Mouse (Mus musculus): Measurements from ENCODE around the gene Stk16. TPM values are rescaled to one million over a fixed set of nuclear protein-coding genes. Genes with fewer than 3 reads are reported as not detected.

Stk16 gene
- polyA plus RNA-seq, 1 experiment: not detected

DNA sequence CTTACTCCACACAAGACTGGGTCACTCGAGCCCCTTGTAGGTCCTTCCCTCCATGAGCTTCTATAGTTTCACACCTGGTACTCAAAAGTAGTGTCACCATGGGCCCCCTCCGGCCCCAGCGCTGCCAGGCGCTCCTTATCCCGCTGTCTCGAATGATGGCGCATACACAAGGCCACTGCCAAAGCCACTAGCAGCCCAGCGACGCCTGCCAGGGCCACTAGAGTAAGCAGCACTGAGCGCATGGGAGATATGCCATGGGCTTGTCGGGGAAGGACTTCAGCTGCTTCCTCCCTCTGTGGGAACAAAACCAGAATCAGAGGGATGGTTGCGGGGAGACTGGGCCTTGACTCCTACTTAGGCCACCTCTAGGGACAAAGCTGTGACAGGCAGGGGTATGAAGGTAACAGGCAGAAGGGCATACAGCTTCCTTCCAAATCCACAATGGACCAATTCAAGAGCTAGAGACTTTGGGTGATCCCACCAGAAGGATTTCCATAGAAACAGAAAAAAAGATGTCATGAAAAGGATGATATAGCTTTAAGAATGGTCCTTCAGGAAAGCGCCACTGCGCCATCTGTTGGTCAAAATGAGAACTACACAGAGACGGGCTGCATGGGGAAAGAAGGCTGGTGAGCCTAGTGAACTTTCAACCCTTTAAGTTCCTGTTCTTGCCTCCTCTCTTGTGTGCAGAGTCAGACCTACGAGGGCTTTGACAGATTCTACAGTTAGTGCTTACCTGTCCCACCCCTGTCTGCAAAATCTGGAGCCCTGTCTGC, 43.4 kb downstream of the Stk16 start:
- Histone ChIP-seq H3K4me3 (ENCODE audit: insufficient read depth, low read depth, low read length) (no peak overlapping the region), H3K27ac (ENCODE audit: insufficient read depth, low read depth, low read length) (no peak overlapping the region), H3K4me1 (ENCODE audit: control insufficient read depth, insufficient read depth, low read length) (peaks cover 23% of the 10 kb centered on the region)
- TF ChIP-seq CTCF (IDR thresholded peaks at IDR 0.05; ENCODE audit: insufficient read depth, low read depth, low read length) (peak; percentile 36; the same call in 1 of the 2 replicates), POLR2A (IDR thresholded peaks at IDR 0.05; ENCODE audit: insufficient read depth, low read depth, low read length) (no peak)
- WGBS: 61% methylated on average over 16 of the region's 16 CpGs

DNA sequence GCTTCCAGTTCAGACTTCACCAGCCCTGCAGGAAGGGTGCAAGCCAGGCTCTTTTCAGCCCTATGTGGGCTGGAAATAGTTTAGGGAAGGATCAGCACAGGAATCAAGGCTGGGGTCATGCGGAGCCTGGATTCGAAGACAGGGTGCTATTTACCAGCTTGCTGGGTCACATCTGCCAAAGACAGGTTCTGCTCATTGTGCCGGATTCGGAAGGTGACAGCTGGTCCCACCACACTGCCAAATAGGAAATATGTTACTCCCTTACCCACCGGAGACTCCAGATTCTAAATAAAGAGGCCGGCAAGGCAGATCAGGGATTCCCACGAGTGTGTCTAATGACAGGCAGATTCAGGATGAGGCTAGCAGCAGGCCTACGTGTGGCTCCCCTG, 44.0 kb downstream of the Stk16 start:
- WGBS: 54% methylated on average over 8 of the region's 8 CpGs
- Histone ChIP-seq H3K4me1 (ENCODE audit: control insufficient read depth, insufficient read depth, low read length) (peaks cover 21% of the 10 kb centered on the region), H3K27ac (ENCODE audit: insufficient read depth, low read depth, low read length) (no peak overlapping the region), H3K4me3 (ENCODE audit: insufficient read depth, low read depth, low read length) (no peak overlapping the region)
- TF ChIP-seq POLR2A (IDR thresholded peaks at IDR 0.05; ENCODE audit: insufficient read depth, low read depth, low read length) (no peak), CTCF (IDR thresholded peaks at IDR 0.05; ENCODE audit: insufficient read depth, low read depth, low read length) (no peak)

DNA sequence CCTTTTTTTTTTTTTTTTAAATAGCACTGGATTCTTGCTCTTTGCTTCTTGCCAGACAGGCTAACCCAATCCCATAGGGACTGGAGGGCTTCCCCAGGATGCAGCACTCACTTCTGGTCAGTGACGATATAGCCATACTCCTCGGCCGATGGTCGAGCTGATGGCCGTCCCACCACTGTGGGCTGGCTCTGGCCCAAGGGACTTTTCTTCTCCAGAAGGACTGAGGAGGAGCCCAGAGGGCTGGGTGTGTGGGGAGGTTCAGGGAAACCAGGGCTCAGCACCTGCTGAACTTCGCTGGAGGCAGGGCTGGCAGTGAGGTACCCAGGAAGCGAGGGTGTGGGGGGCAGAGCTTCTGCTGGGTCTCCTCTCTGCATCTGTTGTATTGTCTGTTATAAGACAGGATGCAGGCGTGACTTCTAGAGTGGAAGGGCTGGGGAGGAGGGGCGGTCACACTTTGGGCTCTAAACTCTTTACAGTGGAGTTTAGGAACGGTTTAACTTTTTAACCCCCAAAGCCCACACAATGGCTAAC, 44.9 kb downstream of the Stk16 start:
- TF ChIP-seq CTCF (IDR thresholded peaks at IDR 0.05; ENCODE audit: insufficient read depth, low read depth, low read length): no peak
- TF ChIP-seq POLR2A (IDR thresholded peaks at IDR 0.05; ENCODE audit: insufficient read depth, low read depth, low read length): no peak
- H3K27ac ChIP-seq (ENCODE audit: insufficient read depth, low read depth, low read length): no peak overlapping the region
- WGBS: 69% methylated on average over 10 of the region's 10 CpGs
- H3K4me1 ChIP-seq (ENCODE audit: control insufficient read depth, insufficient read depth, low read length): peaks cover 21% of the 10 kb centered on the region
- no peak overlapping the region for H3K4me3 ChIP-seq (ENCODE audit: insufficient read depth, low read depth, low read length)

DNA sequence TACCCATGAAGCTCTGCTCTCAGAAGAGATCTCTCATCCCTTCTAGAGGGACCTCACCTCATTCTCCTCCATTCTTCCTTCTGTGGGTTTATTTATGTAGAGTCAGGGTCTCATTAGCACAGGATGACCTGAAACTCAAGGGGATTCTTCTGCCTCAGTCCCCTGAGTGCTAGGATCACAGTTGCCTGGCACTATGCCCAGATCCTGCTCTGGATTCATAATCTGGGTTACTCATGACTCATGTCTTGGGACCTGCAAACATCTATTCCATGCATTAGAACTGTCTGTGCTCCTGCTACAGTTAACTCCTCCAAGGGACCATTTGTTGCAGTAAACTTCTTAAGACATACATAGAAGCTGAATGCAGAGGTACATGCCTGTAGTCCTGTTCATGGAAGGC, 50.6 kb downstream of the Stk16 start:
- H3K4me3 ChIP-seq (ENCODE audit: insufficient read depth, low read depth, low read length): no peak overlapping the region
- TF ChIP-seq CTCF (IDR thresholded peaks at IDR 0.05; ENCODE audit: insufficient read depth, low read depth, low read length): no peak
- no peak for TF ChIP-seq POLR2A (IDR thresholded peaks at IDR 0.05; ENCODE audit: insufficient read depth, low read depth, low read length)
- H3K4me1 ChIP-seq (ENCODE audit: control insufficient read depth, insufficient read depth, low read length): peaks cover 4% of the 10 kb centered on the region
- no peak overlapping the region for H3K27ac ChIP-seq (ENCODE audit: insufficient read depth, low read depth, low read length)

DNA sequence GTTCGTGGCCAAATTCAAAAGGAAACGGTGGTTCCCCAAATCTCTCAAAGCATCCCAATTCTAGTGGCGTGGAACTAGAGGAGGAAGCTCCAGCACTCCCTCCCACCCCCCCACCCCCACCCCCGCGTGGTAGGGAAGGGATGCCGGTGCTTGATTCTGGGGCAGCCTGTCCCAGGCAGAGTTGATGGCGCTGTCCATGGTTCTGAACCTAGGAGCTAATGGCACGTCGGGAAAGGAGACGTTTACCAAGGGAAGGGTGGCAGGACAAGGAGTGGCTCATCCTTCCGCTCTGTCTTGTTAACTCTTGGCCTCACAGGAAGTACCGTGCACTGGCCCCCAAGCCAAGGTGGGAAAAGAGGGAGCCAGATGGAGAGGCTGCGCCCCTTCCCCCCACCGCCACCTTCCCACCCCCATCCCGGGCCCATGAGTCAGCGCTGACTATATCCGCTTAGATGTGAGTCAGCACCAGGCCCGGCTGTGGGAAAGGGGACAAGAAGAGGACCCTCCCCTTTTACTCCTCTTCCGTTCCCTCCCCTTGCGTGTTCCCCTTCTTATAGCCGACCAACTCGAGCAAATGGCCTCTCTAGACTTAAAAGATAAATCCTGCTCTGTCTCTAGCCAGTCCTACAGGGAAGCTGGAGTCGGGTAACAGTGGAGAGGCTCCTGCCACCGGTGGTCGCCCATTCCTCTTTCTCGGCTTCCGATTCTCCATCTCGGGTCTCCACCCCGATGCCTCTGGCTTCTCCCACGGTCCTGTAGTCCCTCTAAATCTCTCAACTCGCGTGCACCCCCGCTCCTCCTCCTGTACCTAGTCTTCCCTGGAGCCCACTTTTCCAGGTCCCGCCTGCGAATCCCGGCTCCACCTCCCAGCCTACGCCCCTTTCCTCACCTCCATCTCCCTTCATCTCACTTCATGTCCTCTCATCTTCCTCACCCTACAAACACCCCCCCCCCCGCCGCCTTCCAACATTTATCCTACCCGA, 52.6 kb downstream of the Stk16 start:
- under 1% methylated on average over 40 of the region's 40 CpGs for WGBS
- H3K27ac ChIP-seq (ENCODE audit: insufficient read depth, low read depth, low read length): peak overlapping the region; percentile 95
- peaks cover 4% of the 10 kb centered on the region for H3K4me1 ChIP-seq (ENCODE audit: control insufficient read depth, insufficient read depth, low read length)
- peak overlapping the region; percentile 87 for H3K4me3 ChIP-seq (ENCODE audit: insufficient read depth, low read depth, low read length)
- TF ChIP-seq CTCF (IDR thresholded peaks at IDR 0.05; ENCODE audit: insufficient read depth, low read depth, low read length): no peak
- 0 out of 2 replicates have a peak, but pooled peaks have one; percentile 8 for TF ChIP-seq POLR2A (IDR thresholded peaks at IDR 0.05; ENCODE audit: insufficient read depth, low read depth, low read length)

DNA sequence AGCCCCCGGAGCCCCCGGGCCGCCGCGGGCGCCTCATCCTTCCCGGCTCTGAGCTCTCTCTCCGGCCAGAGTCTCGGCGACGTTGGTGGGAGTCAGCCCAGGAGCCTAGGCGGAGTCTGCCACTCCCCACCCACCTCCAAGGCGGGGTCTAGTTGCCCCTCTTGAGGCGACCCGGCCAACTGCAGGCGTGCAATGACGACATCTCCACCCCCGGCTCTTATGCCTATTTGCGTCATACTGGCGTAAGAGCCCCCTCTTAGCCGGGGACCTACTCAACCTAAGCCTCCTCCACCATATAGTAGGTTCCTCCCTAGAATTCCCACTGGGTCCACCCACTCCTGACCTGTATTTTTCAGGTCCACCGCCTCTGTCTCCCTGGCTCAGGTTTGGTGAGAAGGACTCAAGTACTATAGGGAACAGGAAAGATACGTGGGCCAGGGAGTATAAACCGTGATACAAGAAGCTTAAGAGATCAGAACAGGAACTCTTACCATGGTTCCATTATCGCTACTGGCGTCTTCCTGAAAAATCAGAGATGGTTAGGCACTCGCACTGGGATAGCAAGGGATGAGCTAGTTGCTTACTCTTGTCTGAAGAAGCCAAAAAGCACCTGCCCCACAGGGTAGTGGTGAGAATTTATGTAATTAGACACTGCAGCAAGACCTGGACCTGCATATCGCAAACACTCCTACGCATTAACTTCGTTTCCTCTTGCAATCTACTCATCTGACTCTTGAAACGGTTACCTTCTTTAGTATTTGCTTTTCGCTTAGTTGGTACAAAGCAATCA, 53.6 kb downstream of the Stk16 start, which contains the start of gene Ptprn:
Ptprn (minus strand) TSS at position 412 of the 790 bp plus-strand sequence.
- H3K4me3 ChIP-seq (ENCODE audit: insufficient read depth, low read depth, low read length): peak within 1 kb of the TSS; percentile 87
- H3K4me1 ChIP-seq (ENCODE audit: control insufficient read depth, insufficient read depth, low read length): peaks cover 4% of the 10 kb centered on the region
- TF ChIP-seq POLR2A (IDR thresholded peaks at IDR 0.05; ENCODE audit: insufficient read depth, low read depth, low read length) (peak; percentile 45; the same call in 1 of the 2 replicates), CTCF (IDR thresholded peaks at IDR 0.05; ENCODE audit: insufficient read depth, low read depth, low read length) (peak; percentile 34; the same call in 1 of the 2 replicates)
- H3K27ac ChIP-seq (ENCODE audit: insufficient read depth, low read depth, low read length): peak within 1 kb of the TSS; percentile 95
- WGBS: 6% methylated on average over 32 of the region's 32 CpGs

Other genes starting within 250 kb of the Stk16 start
- not detected in 2 replicates for gene Nhej1, start 85.6 kb upstream of the Stk16 start, polyA plus RNA-seq (2012; ENCODE audit: insufficient read depth, insufficient read length, low replicate concordance, missing spikeins)
- gene Slc23a3, start 76.9 kb upstream of the Stk16 start, polyA plus RNA-seq (2012; ENCODE audit: insufficient read depth, insufficient read length, low replicate concordance, missing spikeins): not detected in 2 replicates
- 190 TPM in 1 of 2 replicates, not detected in the other for gene Cnppd1, start 68.1 kb upstream of the Stk16 start, polyA plus RNA-seq (2012; ENCODE audit: insufficient read depth, insufficient read length, low replicate concordance, missing spikeins)
- gene Retreg2, start 68.1 kb upstream of the Stk16 start, polyA plus RNA-seq (2012; ENCODE audit: insufficient read depth, insufficient read length, low replicate concordance, missing spikeins): not detected in 2 replicates
- not detected in 2 replicates for gene Zfand2b, start 42.2 kb upstream of the Stk16 start, polyA plus RNA-seq (2012; ENCODE audit: insufficient read depth, insufficient read length, low replicate concordance, missing spikeins)
- gene Abcb6, start 30.4 kb upstream of the Stk16 start, polyA plus RNA-seq (2012; ENCODE audit: insufficient read depth, insufficient read length, low replicate concordance, missing spikeins): not detected in 2 replicates
- gene Ankzf1, start 18.7 kb upstream of the Stk16 start, polyA plus RNA-seq (2012; ENCODE audit: insufficient read depth, insufficient read length, low replicate concordance, missing spikeins): not detected in 2 replicates
- not detected in 2 replicates for gene Atg9a, start 18.6 kb upstream of the Stk16 start, polyA plus RNA-seq (2012; ENCODE audit: insufficient read depth, insufficient read length, low replicate concordance, missing spikeins)
- not detected in 2 replicates for gene Glb1l, start within 50 bp of the Stk16 start, polyA plus RNA-seq (2012; ENCODE audit: insufficient read depth, insufficient read length, low replicate concordance, missing spikeins)
- gene Tuba4a, start 9.0 kb downstream of the Stk16 start, polyA plus RNA-seq (2012; ENCODE audit: insufficient read depth, insufficient read length, low replicate concordance, missing spikeins): not detected in 2 replicates
- gene A630095N17Rik, start 21.3 kb downstream of the Stk16 start, polyA plus RNA-seq (2012; ENCODE audit: insufficient read depth, insufficient read length, low replicate concordance, missing spikeins): not detected in 2 replicates
- not detected in 2 replicates for gene Dnajb2, start 25.6 kb downstream of the Stk16 start, polyA plus RNA-seq (2012; ENCODE audit: insufficient read depth, insufficient read length, low replicate concordance, missing spikeins)
- gene Ptprn, start 53.7 kb downstream of the Stk16 start, polyA plus RNA-seq (2012; ENCODE audit: insufficient read depth, insufficient read length, low replicate concordance, missing spikeins): not detected in 2 replicates
- gene Resp18, start 67.6 kb downstream of the Stk16 start, polyA plus RNA-seq (2012; ENCODE audit: insufficient read depth, insufficient read length, low replicate concordance, missing spikeins): not detected in 2 replicates
- gene Dnpep, start 107.2 kb downstream of the Stk16 start, polyA plus RNA-seq (2012; ENCODE audit: insufficient read depth, insufficient read length, low replicate concordance, missing spikeins): not detected in 2 replicates
- gene Des, start 149.5 kb downstream of the Stk16 start, polyA plus RNA-seq (2012; ENCODE audit: insufficient read depth, insufficient read length, low replicate concordance, missing spikeins): not detected in 2 replicates
- not detected in 2 replicates for gene Speg, start 164.5 kb downstream of the Stk16 start, polyA plus RNA-seq (2012; ENCODE audit: insufficient read depth, insufficient read length, low replicate concordance, missing spikeins)
- not detected in 2 replicates for gene Gmppa, start 225.1 kb downstream of the Stk16 start, polyA plus RNA-seq (2012; ENCODE audit: insufficient read depth, insufficient read length, low replicate concordance, missing spikeins)
- gene Asic4, start 239.6 kb downstream of the Stk16 start, polyA plus RNA-seq (2012; ENCODE audit: insufficient read depth, insufficient read length, low replicate concordance, missing spikeins): not detected in 2 replicates